ENCODE assay signal across 10 mouse cellular contexts in the genomic region with DNA sequence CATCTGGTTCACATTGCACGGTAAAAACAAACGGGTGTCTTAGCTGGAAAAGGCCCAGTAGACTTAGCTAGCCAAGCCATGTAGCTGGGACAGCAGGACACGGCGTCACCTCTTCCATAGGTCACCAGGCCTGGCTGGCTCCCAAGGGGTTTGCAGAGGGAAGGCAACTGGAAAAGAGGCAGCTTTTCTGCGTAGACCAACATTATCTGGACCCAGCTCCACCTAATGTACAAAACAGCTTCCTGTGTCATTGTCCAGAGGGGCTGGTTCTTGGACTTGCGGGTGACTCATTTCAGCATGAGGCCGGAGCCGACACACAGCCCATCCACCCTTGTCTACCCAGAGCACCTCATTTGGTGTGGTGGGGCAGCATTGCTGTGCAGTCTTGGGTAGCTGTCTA. TPM values are rescaled to one million over a fixed set of nuclear protein-coding genes. Genes with fewer than 3 reads are reported as not detected.
DNase-seq lines count a peak whose midpoint lies in the region; ATAC-seq lines count a peak whose summit lies in the region.
"Had no signal": no experiment of that assay in that cellular context is flagged by ENCODE, and none has a peak within 500 bp of the region (broad histone marks: within the 10 kb centered on the region; RNA-seq: fewer than 3 reads in every experiment).

No protein-coding gene starts in this region.

- no peak overlapping the region for H3K4me3 ChIP-seq in hindbrain, embryonic 16.5 days (ENCODE audit: low read length)
- no peak overlapping the region for H3K4me3 ChIP-seq in midbrain, embryonic 10.5 days
- H3K4me3 ChIP-seq: forebrain, embryonic 12.5 days; left cerebral cortex, adult 2 months had no signal

- H3K4me1 ChIP-seq in hindbrain, embryonic 16.5 days (ENCODE audit: control insufficient read depth, insufficient read depth, low read depth, low read length): no peaks in the 10 kb centered on the region
- no peaks in the 10 kb centered on the region for H3K4me1 ChIP-seq in midbrain, embryonic 10.5 days
- H3K4me1 ChIP-seq: forebrain, embryonic 12.5 days had no signal

- no peaks in the 10 kb centered on the region for H3K9me3 ChIP-seq in hindbrain, embryonic 16.5 days (ENCODE audit: control insufficient read depth, low read length)
- H3K9me3 ChIP-seq in midbrain, embryonic 10.5 days (replicated peaks): no peaks in the 10 kb centered on the region
- H3K9me3 ChIP-seq: forebrain, embryonic 12.5 days had no signal

- no peaks in the 10 kb centered on the region for H3K36me3 ChIP-seq in hindbrain, embryonic 16.5 days (ENCODE audit: control insufficient read depth, insufficient read depth, low read length)
- no peaks in the 10 kb centered on the region for H3K36me3 ChIP-seq in midbrain, embryonic 10.5 days
- H3K36me3 ChIP-seq: forebrain, embryonic 12.5 days had no signal

- H3K27ac ChIP-seq in hindbrain, embryonic 16.5 days (ENCODE audit: low read depth, low read length): no peak overlapping the region
- no peak overlapping the region for H3K27ac ChIP-seq in midbrain, embryonic 10.5 days (replicated peaks)
- H3K27ac ChIP-seq: forebrain, embryonic 12.5 days; left cerebral cortex, adult 2 months had no signal

- no peak overlapping the region for H3K9ac ChIP-seq in hindbrain, embryonic 16.5 days (ENCODE audit: low read depth, low read length)
- H3K9ac ChIP-seq: forebrain, embryonic 12.5 days had no signal

- no peak for ATAC-seq in hindbrain, embryonic 16.5 days
- ATAC-seq: Patski had no signal

- 79% methylated on average over 8 of the region's 8 CpGs for WGBS in hindbrain, embryonic 16.5 days
- 88% methylated on average over 8 of the region's 8 CpGs for WGBS in midbrain, embryonic 10.5 days

- DNase-seq in adipocyte (ENCODE audit: low spot score): peak; percentile 45
- peak; percentile 62 for DNase-seq in adrenal gland, postnatal 25 days
- DNase-seq in heart, postnatal 25 days (ENCODE audit: low spot score): peak; percentile 73
- peak; percentile 66 to 81 for DNase-seq in lung, adult 18-20 months
- DNase-seq in midbrain, embryonic 10.5 days (ENCODE audit: low spot score): no peak
- no peak for DNase-seq in thymus, adult 18-20 months

- no peaks in the 10 kb centered on the region for H3K27me3 ChIP-seq in hindbrain, embryonic 16.5 days (replicated peaks; ENCODE audit: control insufficient read depth, insufficient read depth, low read length)
- no peaks in the 10 kb centered on the region for H3K27me3 ChIP-seq in midbrain, embryonic 10.5 days (ENCODE audit: low read depth, poor library complexity, severe bottlenecking)
- H3K27me3 ChIP-seq: forebrain, embryonic 12.5 days; Patski had no signal

- H3K4me2 ChIP-seq in hindbrain, embryonic 16.5 days (ENCODE audit: low read length): no peak overlapping the region
- H3K4me2 ChIP-seq: forebrain, embryonic 12.5 days had no signal

- intact Hi-C loops in heart, postnatal 25 days (cut with DNase I): no loop called here

RNA-seq across cellular contexts. Expression of gene Kpna2, which starts 23.1 kb away (rescaled TPM):
- 34.7 and 36.0 TPM in 2 replicates for total RNA-seq in adrenal gland, postnatal 25 days (2021)
- total RNA-seq in heart, postnatal 25 days (2021): 10 to 100 TPM; 69.0 to 75.5 TPM
- 132 and 165 TPM in 2 replicates for polyA plus RNA-seq in hindbrain, embryonic 16.5 days (2015; fragmentation: Nextera tagmentation; extraction: Ambion mirVana)
- polyA plus RNA-seq in midbrain, embryonic 10.5 days (2016; fragmentation: Nextera tagmentation; extraction: Ambion mirVana): 746 and 771 TPM in 2 replicates

RNA-seq across cellular contexts. Expression of gene 1810010H24Rik, which starts 49.3 kb away (rescaled TPM):
- 2.8 and 4.2 TPM in 2 replicates for total RNA-seq in adrenal gland, postnatal 25 days (2021)
- total RNA-seq in heart, postnatal 25 days (2021): 1 to 10 TPM; 2.3 TPM
- polyA plus RNA-seq in hindbrain, embryonic 16.5 days (2015; fragmentation: Nextera tagmentation; extraction: Ambion mirVana): 4.7 and 5.1 TPM in 2 replicates
- polyA plus RNA-seq in midbrain, embryonic 10.5 days (2016; fragmentation: Nextera tagmentation; extraction: Ambion mirVana): 2.0 and 3.2 TPM in 2 replicates

RNA-seq across cellular contexts. Expression of gene Smurf2, which starts 55.7 kb away (rescaled TPM):
- total RNA-seq in adrenal gland, postnatal 25 days (2021): 35.3 and 40.8 TPM in 2 replicates
- total RNA-seq in heart, postnatal 25 days (2021): 10 to 100 TPM; 35.4 to 41.0 TPM
- 9.6 and 10.6 TPM in 2 replicates for polyA plus RNA-seq in hindbrain, embryonic 16.5 days (2015; fragmentation: Nextera tagmentation; extraction: Ambion mirVana)
- 12.1 and 13.8 TPM in 2 replicates for polyA plus RNA-seq in midbrain, embryonic 10.5 days (2016; fragmentation: Nextera tagmentation; extraction: Ambion mirVana)

Comparison
In these comparisons a context has a peak if more than half of its experiments do, and no peak if none do; other contexts are left out.
1. DNase-seq: peak in adipocyte (single experiment), adrenal gland, postnatal 25 days (single experiment), heart, postnatal 25 days (single experiment) and lung, adult 18-20 months (2 of 2); none in midbrain, embryonic 10.5 days (single experiment) and thymus, adult 18-20 months (0 of 2).